Mouse (Mus musculus): ENCODE results near the gene Ccdc15. TPM values are rescaled to one million over a fixed set of nuclear protein-coding genes. Genes with fewer than 3 reads are reported as not detected.

The Ccdc15 gene
- polyA plus RNA-seq, 1 experiment from 2014 or later: 8.0 TPM

GRCm38 (mm10) chr9:37254531-37255110 lies 93.6 kb downstream of the Ccdc15 start:
- DNase-seq (ENCODE audit: low spot score): no peak
- no peak overlapping the region for H3K27ac ChIP-seq (replicated peaks; ENCODE audit: low read depth, low read length)
- no peaks in the 10 kb centered on the region for H3K36me3 ChIP-seq (replicated peaks; ENCODE audit: control insufficient read depth, insufficient read depth, low read depth, low read length)
- WGBS: 17% methylated on average over 6 of the region's 6 CpGs
- ATAC-seq (replicated peaks; ENCODE audit: insufficient number of reproducible peaks, low FRiP score, low TSS enrichment, low read depth): no peak
- H3K4me2 ChIP-seq (ENCODE audit: low read depth, low read length): peak overlapping the region; percentile 87
- no peaks in the 10 kb centered on the region for H3K9me3 ChIP-seq (replicated peaks; ENCODE audit: control insufficient read depth, low read length)
- no peaks in the 10 kb centered on the region for H3K4me1 ChIP-seq (ENCODE audit: control insufficient read depth, insufficient read depth, low read length)
- peak overlapping the region; percentile 42; the same call in 1 of the 2 replicates for H3K4me3 ChIP-seq (ENCODE audit: low read depth, low read length)
- no peaks in the 10 kb centered on the region for H3K27me3 ChIP-seq (ENCODE audit: control insufficient read depth, insufficient read depth, low read length)
- peak overlapping the region; percentile 69 for H3K9ac ChIP-seq (replicated peaks; ENCODE audit: low read length)

- Histone ChIP-seq H3K4me1 (ENCODE audit: control insufficient read depth, insufficient read depth, low read length) (no peaks in the 10 kb centered on the region), H3K9ac (replicated peaks; ENCODE audit: low read length) (no peak overlapping the region), H3K4me3 (ENCODE audit: low read depth, low read length) (no peak overlapping the region), H3K36me3 (replicated peaks; ENCODE audit: control insufficient read depth, insufficient read depth, low read depth, low read length) (no peaks in the 10 kb centered on the region), H3K4me2 (ENCODE audit: low read depth, low read length) (no peak overlapping the region), H3K9me3 (replicated peaks; ENCODE audit: control insufficient read depth, low read length) (no peaks in the 10 kb centered on the region), H3K27ac (replicated peaks; ENCODE audit: low read depth, low read length) (no peak overlapping the region), H3K27me3 (ENCODE audit: control insufficient read depth, insufficient read depth, low read length) (no peaks in the 10 kb centered on the region)
- no peak for DNase-seq (ENCODE audit: low spot score)
- 84% methylated on average over 6 of the region's 6 CpGs for WGBS
- ATAC-seq (replicated peaks; ENCODE audit: insufficient number of reproducible peaks, low FRiP score, low TSS enrichment, low read depth): no peak
These were observed 97.6 kb downstream of the Ccdc15 start for GRCm38 (mm10) chr9:37250631-37251030.

GRCm38 (mm10) chr9:37249976-37250375 lies 98.3 kb downstream of the Ccdc15 start:
- no peak overlapping the region for H3K4me3 ChIP-seq (ENCODE audit: low read depth, low read length)
- no peaks in the 10 kb centered on the region for H3K4me1 ChIP-seq (ENCODE audit: control insufficient read depth, insufficient read depth, low read length)
- H3K9ac ChIP-seq (replicated peaks; ENCODE audit: low read length): no peak overlapping the region
- H3K9me3 ChIP-seq (replicated peaks; ENCODE audit: control insufficient read depth, low read length): no peaks in the 10 kb centered on the region
- H3K36me3 ChIP-seq (replicated peaks; ENCODE audit: control insufficient read depth, insufficient read depth, low read depth, low read length): no peaks in the 10 kb centered on the region
- H3K27me3 ChIP-seq (ENCODE audit: control insufficient read depth, insufficient read depth, low read length): no peaks in the 10 kb centered on the region
- no peak overlapping the region for H3K4me2 ChIP-seq (ENCODE audit: low read depth, low read length)
- H3K27ac ChIP-seq (replicated peaks; ENCODE audit: low read depth, low read length): no peak overlapping the region
- 84% methylated on average over 3 of the region's 3 CpGs for WGBS
- DNase-seq (ENCODE audit: low spot score): no peak
- ATAC-seq (replicated peaks; ENCODE audit: insufficient number of reproducible peaks, low FRiP score, low TSS enrichment, low read depth): no peak

GRCm38 (mm10) chr9:37248381-37248906 lies 99.8 kb downstream of the Ccdc15 start:
- Histone ChIP-seq H3K4me3 (ENCODE audit: low read depth, low read length) (no peak overlapping the region), H3K36me3 (replicated peaks; ENCODE audit: control insufficient read depth, insufficient read depth, low read depth, low read length) (no peaks in the 10 kb centered on the region), H3K4me2 (ENCODE audit: low read depth, low read length) (no peak overlapping the region), H3K9ac (replicated peaks; ENCODE audit: low read length) (no peak overlapping the region), H3K9me3 (replicated peaks; ENCODE audit: control insufficient read depth, low read length) (no peaks in the 10 kb centered on the region), H3K27me3 (ENCODE audit: control insufficient read depth, insufficient read depth, low read length) (no peaks in the 10 kb centered on the region), H3K27ac (replicated peaks; ENCODE audit: low read depth, low read length) (no peak overlapping the region), H3K4me1 (ENCODE audit: control insufficient read depth, insufficient read depth, low read length) (no peaks in the 10 kb centered on the region)
- no peak for ATAC-seq (replicated peaks; ENCODE audit: insufficient number of reproducible peaks, low FRiP score, low TSS enrichment, low read depth)
- WGBS: 62% methylated on average over 3 of the region's 3 CpGs
- DNase-seq (ENCODE audit: low spot score): no peak

GRCm38 (mm10) chr9:37247429-37247828 lies 100.8 kb downstream of the Ccdc15 start:
- Histone ChIP-seq H3K4me2 (ENCODE audit: low read depth, low read length) (no peak overlapping the region), H3K36me3 (replicated peaks; ENCODE audit: control insufficient read depth, insufficient read depth, low read depth, low read length) (no peaks in the 10 kb centered on the region), H3K4me1 (ENCODE audit: control insufficient read depth, insufficient read depth, low read length) (no peaks in the 10 kb centered on the region), H3K9me3 (replicated peaks; ENCODE audit: control insufficient read depth, low read length) (no peaks in the 10 kb centered on the region), H3K9ac (replicated peaks; ENCODE audit: low read length) (no peak overlapping the region), H3K27me3 (ENCODE audit: control insufficient read depth, insufficient read depth, low read length) (no peaks in the 10 kb centered on the region), H3K27ac (replicated peaks; ENCODE audit: low read depth, low read length) (no peak overlapping the region), H3K4me3 (ENCODE audit: low read depth, low read length) (no peak overlapping the region)
- DNase-seq (ENCODE audit: low spot score): no peak
- no peak for ATAC-seq (replicated peaks; ENCODE audit: insufficient number of reproducible peaks, low FRiP score, low TSS enrichment, low read depth)

GRCm38 (mm10) chr9:37245810-37246209 lies 102.4 kb downstream of the Ccdc15 start:
- Histone ChIP-seq H3K36me3 (replicated peaks; ENCODE audit: control insufficient read depth, insufficient read depth, low read depth, low read length) (no peaks in the 10 kb centered on the region), H3K27me3 (ENCODE audit: control insufficient read depth, insufficient read depth, low read length) (no peaks in the 10 kb centered on the region), H3K4me2 (ENCODE audit: low read depth, low read length) (no peak overlapping the region), H3K9me3 (replicated peaks; ENCODE audit: control insufficient read depth, low read length) (no peaks in the 10 kb centered on the region), H3K27ac (replicated peaks; ENCODE audit: low read depth, low read length) (no peak overlapping the region), H3K4me1 (ENCODE audit: control insufficient read depth, insufficient read depth, low read length) (no peaks in the 10 kb centered on the region), H3K9ac (replicated peaks; ENCODE audit: low read length) (no peak overlapping the region), H3K4me3 (ENCODE audit: low read depth, low read length) (no peak overlapping the region)
- no peak for ATAC-seq (replicated peaks; ENCODE audit: insufficient number of reproducible peaks, low FRiP score, low TSS enrichment, low read depth)
- no peak for DNase-seq (ENCODE audit: low spot score)
- WGBS: 97% methylated on average over 1 of the region's 1 CpGs

GRCm38 (mm10) chr9:37245404-37245803 lies 102.8 kb downstream of the Ccdc15 start:
- Histone ChIP-seq H3K27me3 (ENCODE audit: control insufficient read depth, insufficient read depth, low read length) (no peaks in the 10 kb centered on the region), H3K9ac (replicated peaks; ENCODE audit: low read length) (no peak overlapping the region), H3K9me3 (replicated peaks; ENCODE audit: control insufficient read depth, low read length) (no peaks in the 10 kb centered on the region), H3K36me3 (replicated peaks; ENCODE audit: control insufficient read depth, insufficient read depth, low read depth, low read length) (no peaks in the 10 kb centered on the region), H3K4me3 (ENCODE audit: low read depth, low read length) (no peak overlapping the region), H3K4me2 (ENCODE audit: low read depth, low read length) (no peak overlapping the region), H3K4me1 (ENCODE audit: control insufficient read depth, insufficient read depth, low read length) (no peaks in the 10 kb centered on the region), H3K27ac (replicated peaks; ENCODE audit: low read depth, low read length) (no peak overlapping the region)
- DNase-seq (ENCODE audit: low spot score) (no peak), ATAC-seq (replicated peaks; ENCODE audit: insufficient number of reproducible peaks, low FRiP score, low TSS enrichment, low read depth) (no peak)
- WGBS: 62% methylated on average over 2 of the region's 2 CpGs

- no peak overlapping the region for H3K27ac ChIP-seq (replicated peaks; ENCODE audit: low read depth, low read length)
- H3K4me2 ChIP-seq (ENCODE audit: low read depth, low read length): no peak overlapping the region
- no peaks in the 10 kb centered on the region for H3K27me3 ChIP-seq (ENCODE audit: control insufficient read depth, insufficient read depth, low read length)
- DNase-seq (ENCODE audit: low spot score) (no peak), ATAC-seq (replicated peaks; ENCODE audit: insufficient number of reproducible peaks, low FRiP score, low TSS enrichment, low read depth) (no peak)
- H3K9ac ChIP-seq (replicated peaks; ENCODE audit: low read length): no peak overlapping the region
- H3K9me3 ChIP-seq (replicated peaks; ENCODE audit: control insufficient read depth, low read length): no peaks in the 10 kb centered on the region
- 81% methylated on average over 1 of the region's 1 CpGs for WGBS
- H3K4me1 ChIP-seq (ENCODE audit: control insufficient read depth, insufficient read depth, low read length): no peaks in the 10 kb centered on the region
- no peaks in the 10 kb centered on the region for H3K36me3 ChIP-seq (replicated peaks; ENCODE audit: control insufficient read depth, insufficient read depth, low read depth, low read length)
- no peak overlapping the region for H3K4me3 ChIP-seq (ENCODE audit: low read depth, low read length)
These were observed 103.6 kb downstream of the Ccdc15 start for GRCm38 (mm10) chr9:37244600-37244999.

All from embryonic facial prominence, embryonic 11.5 days (tissue).